Mouse (Mus musculus) kidney, embryonic 16.5 days (tissue): ENCODE measurements around the gene Bcat2. TPM values are rescaled to one million over a fixed set of nuclear protein-coding genes. Genes with fewer than 3 reads are reported as not detected.

Source experiments
- ATAC-seq: fragments of 200-750 bp; cut with Nextera tagmentation; 2 replicates; pipeline ENCODE4 v1.8.0; 2017; ENCODE audit warnings: moderate TSS enrichment; ENCODE audit not compliant: low FRiP score, low TSS enrichment
- H3K27ac ChIP-seq: fragments of 300-500 bp; sonication (generic); 2 replicates; pipeline ENCODE4 v1.5.1; 2014; ENCODE audit warnings: low read length
- H3K27me3 ChIP-seq: fragments of 300-500 bp; sonication (generic); 2 replicates; pipeline ENCODE4 v1.6.1; 2014; ENCODE audit warnings: low read length, control low read depth, mixed read lengths; ENCODE audit not compliant: insufficient read depth
- H3K36me3 ChIP-seq: fragments of 300-500 bp; sonication (generic); 2 replicates; pipeline ENCODE4 v1.6.1; 2014; ENCODE audit warnings: low read length, control low read depth, mixed read lengths; ENCODE audit not compliant: insufficient read depth
- H3K4me1 ChIP-seq: fragments of 300-500 bp; sonication (generic); 2 replicates; pipeline ENCODE4 v1.6.1; 2014; ENCODE audit warnings: low read length, control low read depth, mixed read lengths; ENCODE audit not compliant: insufficient read depth
- H3K4me2 ChIP-seq: fragments of 300-500 bp; sonication (generic); replicated peaks from 2 replicates; pipeline ENCODE4 v1.6.1; 2014; ENCODE audit warnings: low read depth, low read length
- H3K4me3 ChIP-seq: fragments of 300-500 bp; sonication (generic); 2 replicates; pipeline ENCODE4 v1.5.1; 2014; ENCODE audit warnings: mild to moderate bottlenecking, low read length
- H3K9ac ChIP-seq: fragments of 300-500 bp; sonication (generic); replicated peaks from 2 replicates; pipeline ENCODE4 v1.6.1; 2014; ENCODE audit warnings: low read length
- H3K9me3 ChIP-seq: fragments of 300-500 bp; sonication (generic); 2 replicates; pipeline ENCODE4 v1.6.1; 2016; ENCODE audit warnings: low read length, control low read depth
- WGBS: fragments of 180-500 bp; shearing (Covaris S2); extraction: QIAGEN DNeasy Blood & Tissue Kit; methylation state at CpG from one replicate; pipeline ENCODE4 v1.1.7; 2014; 5-methylcytosine and 5-hydroxymethylcytosine counted together
- polyA plus RNA-seq: library from polyadenylated mRNA; unstranded; fragments of >200 nt; fragmentation: Nextera tagmentation; extraction: Ambion mirVana; gene quantifications from 2 replicates; pipeline ENCODE4 v1.2.1, GENCODE M21; 2015

Gene Bcat2
- polyA plus RNA-seq, 1 experiment from 2014 or later = 93.2 TPM

GRCm38 (mm10) chr7:45618316-45618715 lies 48.4 kb downstream of the Bcat2 start:
- Histone ChIP-seq H3K4me1 (peaks cover 16% of the 10 kb centered on the region), H3K4me2 (no peak overlapping the region), H3K4me3 (no peak overlapping the region), H3K27me3 (peaks cover 23% of the 10 kb centered on the region), H3K27ac (no peak overlapping the region), H3K36me3 (no peaks in the 10 kb centered on the region), H3K9me3 (no peaks in the 10 kb centered on the region), H3K9ac (no peak overlapping the region)
- ATAC-seq = no peak
- WGBS = 87% methylated on average over 5 of the region's 5 CpGs

- Histone ChIP-seq H3K4me3 (no peak overlapping the region), H3K4me1 (peaks cover 16% of the 10 kb centered on the region), H3K4me2 (no peak overlapping the region), H3K9ac (no peak overlapping the region), H3K36me3 (no peaks in the 10 kb centered on the region), H3K27ac (no peak overlapping the region), H3K27me3 (peaks cover 23% of the 10 kb centered on the region), H3K9me3 (no peaks in the 10 kb centered on the region)
- no peak for ATAC-seq
- WGBS = 85% methylated on average over 5 of the region's 5 CpGs
These were observed 49.6 kb downstream of the Bcat2 start for GRCm38 (mm10) chr7:45619592-45619991.

- H3K9ac ChIP-seq = no peak within 1 kb of the TSS
- 37% methylated on average over 9 of the region's 9 CpGs for WGBS
- H3K4me2 ChIP-seq = no peak within 1 kb of the TSS
- no peak within 1 kb of the TSS for H3K4me3 ChIP-seq
- H3K9me3 ChIP-seq = no peaks in the 10 kb centered on the region
- H3K4me1 ChIP-seq = peaks cover 12% of the 10 kb centered on the region
- H3K27ac ChIP-seq = no peak within 1 kb of the TSS
- ATAC-seq = no peak
- H3K36me3 ChIP-seq = no peaks in the 10 kb centered on the region
- H3K27me3 ChIP-seq = peaks cover 18% of the 10 kb centered on the region
These were observed 51.5 kb downstream of the Bcat2 start, which contains the start of gene Izumo1 for GRCm38 (mm10) chr7:45621443-45621842. Gene Izumo1, plus strand, starts transcription at chr7:45621811.

- Histone ChIP-seq H3K9ac (no peak overlapping the region), H3K4me2 (no peak overlapping the region), H3K36me3 (no peaks in the 10 kb centered on the region), H3K27me3 (0 out of 2 replicates have a peak, but pooled peaks cover 9% of the 10 kb centered on the region), H3K4me3 (no peak overlapping the region), H3K4me1 (peaks cover 4% of the 10 kb centered on the region; the same call in 1 of the 2 replicates), H3K9me3 (no peaks in the 10 kb centered on the region), H3K27ac (no peak overlapping the region)
- 92% methylated on average over 11 of the region's 11 CpGs for WGBS
- no peak for ATAC-seq
These were observed 53.6 kb downstream of the Bcat2 start for GRCm38 (mm10) chr7:45623507-45623906.

GRCm38 (mm10) chr7:45624718-45625117 lies 54.8 kb downstream of the Bcat2 start:
- no peak overlapping the region for H3K9ac ChIP-seq
- 0 out of 2 replicates have a peak, but pooled peaks cover 3% of the 10 kb centered on the region for H3K27me3 ChIP-seq
- H3K36me3 ChIP-seq = no peaks in the 10 kb centered on the region
- peaks cover 6% of the 10 kb centered on the region; the same call in 1 of the 2 replicates for H3K4me1 ChIP-seq
- ATAC-seq = no peak
- WGBS = 54% methylated on average over 3 of the region's 3 CpGs
- no peaks in the 10 kb centered on the region for H3K9me3 ChIP-seq
- H3K4me2 ChIP-seq = no peak overlapping the region
- H3K27ac ChIP-seq = no peak overlapping the region
- H3K4me3 ChIP-seq = no peak overlapping the region

GRCm38 (mm10) chr7:45625481-45625880 lies 55.5 kb downstream of the Bcat2 start:
- H3K9ac ChIP-seq = no peak overlapping the region
- no peaks in the 10 kb centered on the region for H3K36me3 ChIP-seq
- no peak overlapping the region for H3K4me3 ChIP-seq
- WGBS = 87% methylated on average over 8 of the region's 8 CpGs
- 0 out of 2 replicates have a peak, but pooled peaks cover 3% of the 10 kb centered on the region for H3K27me3 ChIP-seq
- ATAC-seq = no peak
- H3K4me2 ChIP-seq = no peak overlapping the region
- no peaks in the 10 kb centered on the region for H3K9me3 ChIP-seq
- peaks cover 6% of the 10 kb centered on the region; the same call in 1 of the 2 replicates for H3K4me1 ChIP-seq
- no peak overlapping the region for H3K27ac ChIP-seq

DNA sequence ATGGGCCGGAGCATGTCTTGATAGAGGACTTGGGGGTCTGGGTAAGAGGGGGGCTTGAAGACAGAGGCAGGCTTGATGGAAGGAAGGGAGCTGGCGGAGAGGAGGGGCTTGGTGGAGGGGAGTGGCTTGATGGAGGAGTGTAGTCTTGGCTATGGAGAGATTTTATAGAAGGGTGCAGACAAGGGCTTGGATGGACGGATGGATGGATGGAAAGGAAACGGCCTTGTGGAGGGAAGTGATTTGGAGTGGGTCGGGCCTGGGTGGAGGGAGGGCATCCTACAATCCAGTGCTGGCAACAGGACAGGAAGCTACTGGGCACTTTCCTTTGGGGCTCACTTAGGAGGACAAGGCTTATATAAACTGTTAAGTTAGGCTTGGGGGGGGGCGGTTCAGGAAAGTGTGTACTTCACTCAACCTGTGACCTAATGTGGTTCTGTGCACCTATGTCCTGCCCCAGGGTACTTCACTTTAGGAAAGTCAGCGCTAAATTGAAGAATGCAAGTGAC lies 56.7 kb downstream of the Bcat2 start:
- no peak for ATAC-seq
- Histone ChIP-seq H3K27me3 (0 out of 2 replicates have a peak, but pooled peaks cover 3% of the 10 kb centered on the region), H3K4me3 (no peak overlapping the region), H3K9me3 (no peaks in the 10 kb centered on the region), H3K36me3 (no peaks in the 10 kb centered on the region), H3K4me1 (peaks cover 6% of the 10 kb centered on the region; the same call in 1 of the 2 replicates), H3K27ac (peak overlapping the region; percentile 65; the same call in 1 of the 2 replicates), H3K9ac (no peak overlapping the region), H3K4me2 (peak overlapping the region; percentile 4; the same call in 1 of the 2 replicates)
- WGBS = 82% methylated on average over 7 of the region's 7 CpGs

DNA sequence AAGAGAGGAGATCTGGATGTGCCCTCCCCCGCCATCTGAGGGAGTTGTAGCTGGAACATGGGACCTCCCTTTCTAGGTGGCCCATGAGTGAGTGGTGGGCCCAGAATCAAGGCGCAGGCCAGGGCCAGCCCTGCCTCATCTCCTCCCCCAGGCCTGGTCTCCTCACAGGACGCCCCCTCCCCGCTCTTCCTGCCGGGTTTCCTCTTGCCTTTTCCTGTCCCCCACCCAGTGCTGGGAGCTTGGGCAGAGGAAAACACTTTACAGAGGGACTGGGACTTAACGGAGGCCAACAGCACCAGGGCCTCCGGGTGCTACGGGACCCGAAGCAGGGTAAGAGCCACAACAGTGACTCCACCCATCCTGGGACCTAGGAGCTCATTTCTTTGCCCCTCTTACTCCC lies 57.3 kb downstream of the Bcat2 start, which contains the start of gene Rasip1:
Gene Rasip1 (plus strand): TSS at position 228 of the 400 bp plus-strand sequence.
- WGBS = 70% methylated on average over 9 of the region's 9 CpGs
- Histone ChIP-seq H3K9me3 (no peaks in the 10 kb centered on the region), H3K4me2 (peak within 1 kb of the TSS; percentile 96), H3K27me3 (0 out of 2 replicates have a peak, but pooled peaks cover 3% of the 10 kb centered on the region), H3K9ac (peak within 1 kb of the TSS; percentile 75), H3K27ac (peak within 1 kb of the TSS; percentile 65), H3K4me3 (peak within 1 kb of the TSS; percentile 65), H3K36me3 (no peaks in the 10 kb centered on the region), H3K4me1 (peaks cover 8% of the 10 kb centered on the region)
- ATAC-seq = peak; percentile 32; the same call in 1 of the 2 replicates

GRCm38 (mm10) chr7:45628364-45629294 lies 58.7 kb downstream of the Bcat2 start:
- 0 out of 2 replicates have a peak, but pooled peaks cover 3% of the 10 kb centered on the region for H3K27me3 ChIP-seq
- H3K27ac ChIP-seq = peak overlapping the region; percentile 65; the same call in 1 of the 2 replicates
- no peaks in the 10 kb centered on the region for H3K36me3 ChIP-seq
- H3K9ac ChIP-seq = peak overlapping the region; percentile 75
- peak overlapping the region; percentile 96 for H3K4me2 ChIP-seq
- no peaks in the 10 kb centered on the region for H3K9me3 ChIP-seq
- H3K4me3 ChIP-seq = peak overlapping the region; percentile 65
- peaks cover 15% of the 10 kb centered on the region for H3K4me1 ChIP-seq
- peak; percentile 60 for ATAC-seq
- under 1% methylated on average over 100 of the region's 105 CpGs for WGBS
